Mouse (Mus musculus): ENCODE measurements around the gene Tmem120b. TPM values are rescaled to one million over a fixed set of nuclear protein-coding genes. Genes with fewer than 3 reads are reported as not detected.

Gene Tmem120b
- polyA plus RNA-seq, 1 experiment, result 9.4 TPM

- TF ChIP-seq TAL1 (IDR thresholded peaks at IDR 0.05; ENCODE audit: low read length) (no peak), GATA1 (IDR thresholded peaks at IDR 0.05; ENCODE audit: low read length) (no peak)
- peaks cover 62% of the 10 kb centered on the region for H3K4me1 ChIP-seq (ENCODE audit: control insufficient read depth)
- H3K4me3 ChIP-seq (replicated peaks), result no peak overlapping the region
- peaks cover 2% of the 10 kb centered on the region; the same call in 1 of the 2 replicates for H3K9me3 ChIP-seq (ENCODE audit: control insufficient read depth, low read length)
- H3K27me3 ChIP-seq (ENCODE audit: control insufficient read depth), result peaks cover 15% of the 10 kb centered on the region
- H3K36me3 ChIP-seq (ENCODE audit: control insufficient read depth), result peaks cover 17% of the 10 kb centered on the region
Measured at GRCm38 (mm10) chr5:123127031-123127430, 58.8 kb downstream of the Tmem120b start.

GRCm38 (mm10) chr5:123128426-123129169 lies 60.4 kb downstream of the Tmem120b start:
- peaks cover 15% of the 10 kb centered on the region for H3K36me3 ChIP-seq (ENCODE audit: control insufficient read depth)
- H3K4me3 ChIP-seq (replicated peaks), result no peak overlapping the region
- peaks cover 15% of the 10 kb centered on the region for H3K27me3 ChIP-seq (ENCODE audit: control insufficient read depth)
- H3K4me1 ChIP-seq (ENCODE audit: control insufficient read depth), result peaks cover 73% of the 10 kb centered on the region
- no peaks in the 10 kb centered on the region for H3K9me3 ChIP-seq (ENCODE audit: control insufficient read depth, low read length)
- TF ChIP-seq TAL1 (IDR thresholded peaks at IDR 0.05; ENCODE audit: low read length), result no peak
- no peak for TF ChIP-seq GATA1 (IDR thresholded peaks at IDR 0.05; ENCODE audit: low read length)

GRCm38 (mm10) chr5:123129170-123129757 lies 61.0 kb downstream of the Tmem120b start:
- TF ChIP-seq GATA1 (IDR thresholded peaks at IDR 0.05; ENCODE audit: low read length) (no peak), TAL1 (IDR thresholded peaks at IDR 0.05; ENCODE audit: low read length) (no peak)
- Histone ChIP-seq H3K9me3 (ENCODE audit: control insufficient read depth, low read length) (no peaks in the 10 kb centered on the region), H3K36me3 (ENCODE audit: control insufficient read depth) (peaks cover 20% of the 10 kb centered on the region), H3K4me1 (ENCODE audit: control insufficient read depth) (peaks cover 78% of the 10 kb centered on the region), H3K27me3 (ENCODE audit: control insufficient read depth) (peaks cover 15% of the 10 kb centered on the region), H3K4me3 (replicated peaks) (no peak overlapping the region)

GRCm38 (mm10) chr5:123130030-123130813 lies 62.0 kb downstream of the Tmem120b start:
- no peak overlapping the region for H3K4me3 ChIP-seq (replicated peaks)
- TF ChIP-seq GATA1 (IDR thresholded peaks at IDR 0.05; ENCODE audit: low read length), result no peak
- TF ChIP-seq TAL1 (IDR thresholded peaks at IDR 0.05; ENCODE audit: low read length), result no peak
- H3K36me3 ChIP-seq (ENCODE audit: control insufficient read depth), result peaks cover 30% of the 10 kb centered on the region
- H3K4me1 ChIP-seq (ENCODE audit: control insufficient read depth), result peaks cover 79% of the 10 kb centered on the region
- H3K9me3 ChIP-seq (ENCODE audit: control insufficient read depth, low read length), result no peaks in the 10 kb centered on the region
- H3K27me3 ChIP-seq (ENCODE audit: control insufficient read depth), result peaks cover 15% of the 10 kb centered on the region

GRCm38 (mm10) chr5:123130814-123131148 lies 62.6 kb downstream of the Tmem120b start:
- peaks cover 79% of the 10 kb centered on the region for H3K4me1 ChIP-seq (ENCODE audit: control insufficient read depth)
- no peak for TF ChIP-seq GATA1 (IDR thresholded peaks at IDR 0.05; ENCODE audit: low read length)
- no peak for TF ChIP-seq TAL1 (IDR thresholded peaks at IDR 0.05; ENCODE audit: low read length)
- H3K9me3 ChIP-seq (ENCODE audit: control insufficient read depth, low read length), result no peaks in the 10 kb centered on the region
- peaks cover 36% of the 10 kb centered on the region for H3K36me3 ChIP-seq (ENCODE audit: control insufficient read depth)
- peaks cover 15% of the 10 kb centered on the region for H3K27me3 ChIP-seq (ENCODE audit: control insufficient read depth)
- no peak overlapping the region for H3K4me3 ChIP-seq (replicated peaks)

GRCm38 (mm10) chr5:123132308-123133071 lies 64.3 kb downstream of the Tmem120b start, which contains the start of gene Rhof:
TSS of gene Rhof (minus strand) at chr5:123132692.
- TF ChIP-seq GATA1 (IDR thresholded peaks at IDR 0.05; ENCODE audit: low read length) (no peak), TAL1 (IDR thresholded peaks at IDR 0.05; ENCODE audit: low read length) (no peak)
- H3K27me3 ChIP-seq (ENCODE audit: control insufficient read depth), result peaks cover 15% of the 10 kb centered on the region
- H3K9me3 ChIP-seq (ENCODE audit: control insufficient read depth, low read length), result no peaks in the 10 kb centered on the region
- H3K36me3 ChIP-seq (ENCODE audit: control insufficient read depth), result peaks cover 52% of the 10 kb centered on the region
- peaks cover 83% of the 10 kb centered on the region for H3K4me1 ChIP-seq (ENCODE audit: control insufficient read depth)
- H3K4me3 ChIP-seq (replicated peaks), result peak within 1 kb of the TSS; percentile 66

GRCm38 (mm10) chr5:123133083-123133783 lies 65.0 kb downstream of the Tmem120b start:
- peaks cover 57% of the 10 kb centered on the region for H3K36me3 ChIP-seq (ENCODE audit: control insufficient read depth)
- peaks cover 91% of the 10 kb centered on the region for H3K4me1 ChIP-seq (ENCODE audit: control insufficient read depth)
- peak overlapping the region; percentile 66 for H3K4me3 ChIP-seq (replicated peaks)
- no peaks in the 10 kb centered on the region for H3K9me3 ChIP-seq (ENCODE audit: control insufficient read depth, low read length)
- peaks cover 15% of the 10 kb centered on the region for H3K27me3 ChIP-seq (ENCODE audit: control insufficient read depth)
- TF ChIP-seq TAL1 (IDR thresholded peaks at IDR 0.05; ENCODE audit: low read length), result no peak

GRCm38 (mm10) chr5:123133784-123134143 lies 65.5 kb downstream of the Tmem120b start:
- no peak overlapping the region for H3K4me3 ChIP-seq (replicated peaks)
- H3K36me3 ChIP-seq (ENCODE audit: control insufficient read depth), result peaks cover 61% of the 10 kb centered on the region
- peaks cover 91% of the 10 kb centered on the region for H3K4me1 ChIP-seq (ENCODE audit: control insufficient read depth)
- H3K9me3 ChIP-seq (ENCODE audit: control insufficient read depth, low read length), result no peaks in the 10 kb centered on the region
- H3K27me3 ChIP-seq (ENCODE audit: control insufficient read depth), result peaks cover 10% of the 10 kb centered on the region
- TF ChIP-seq GATA1 (IDR thresholded peaks at IDR 0.05; ENCODE audit: low read length) (no peak), TAL1 (IDR thresholded peaks at IDR 0.05; ENCODE audit: low read length) (no peak)
